Mouse (Mus musculus) stomach, postnatal 0 days (tissue): ENCODE results near the gene Bicd1. TPM values are rescaled to one million over a fixed set of nuclear protein-coding genes. Genes with fewer than 3 reads are reported as not detected.

ENCODE experiments used
- ATAC-seq: fragments of 200-750 bp; cut with Nextera tagmentation; 2 replicates; pipeline ENCODE4 v1.8.0; 2017; ENCODE audit not compliant: low FRiP score, low TSS enrichment
- DNase-seq: peaks from one replicate; pipeline ENCODE4 v3.0.0-alpha.2; 2016; ENCODE audit warnings: low spot score
- H3K27ac ChIP-seq: fragments of 300-500 bp; sonication (generic); replicated peaks from 2 replicates; pipeline ENCODE4 v1.5.1; 2014; ENCODE audit warnings: mild to moderate bottlenecking, control low read depth
- H3K27me3 ChIP-seq: fragments of 300-500 bp; sonication (generic); 2 replicates; pipeline ENCODE4 v1.6.1; 2014; ENCODE audit warnings: low read length; ENCODE audit not compliant: control insufficient read depth, insufficient read depth
- H3K36me3 ChIP-seq: fragments of 300-500 bp; sonication (generic); 2 replicates; pipeline ENCODE4 v1.6.1; 2014; ENCODE audit warnings: low read length, mixed read lengths; ENCODE audit not compliant: control insufficient read depth, insufficient read depth
- H3K4me1 ChIP-seq: fragments of 300-500 bp; sonication (generic); replicated peaks from 2 replicates; pipeline ENCODE4 v1.6.1; 2014; ENCODE audit warnings: antibody characterized with exemption; ENCODE audit not compliant: control insufficient read depth, insufficient read depth
- H3K4me2 ChIP-seq: fragments of 300-500 bp; sonication (generic); replicated peaks from 2 replicates; pipeline ENCODE4 v1.6.1; 2014; ENCODE audit warnings: low read depth, mild to moderate bottlenecking, control low read depth, moderate library complexity
- H3K4me3 ChIP-seq: fragments of 300-500 bp; sonication (generic); 2 replicates; pipeline ENCODE4 v1.5.1; 2014; ENCODE audit warnings: low read depth, low read length, control low read depth
- H3K9ac ChIP-seq: fragments of 300-500 bp; sonication (generic); 2 replicates; pipeline ENCODE4 v1.6.1; 2014; ENCODE audit warnings: mild to moderate bottlenecking, low read length, control low read depth, mixed read lengths
- H3K9me3 ChIP-seq: fragments of 300-500 bp; sonication (generic); 2 replicates; pipeline ENCODE4 v1.6.1; 2016; ENCODE audit warnings: low read length; ENCODE audit not compliant: control insufficient read depth
- CTCF ChIP-seq: IDR thresholded peaks from 2 replicates; pipeline ENCODE4 v1.5.1; 2016; ENCODE audit warnings: antibody characterized with exemption, low read depth, mild to moderate bottlenecking, moderate library complexity
- EP300 ChIP-seq: optimal IDR thresholded peaks from 2 replicates; pipeline ENCODE3; 2016; ENCODE audit warnings: antibody characterized with exemption
- WGBS: fragments of 180-500 bp; shearing (Covaris S2); extraction: QIAGEN DNeasy Blood & Tissue Kit; methylation state at CpG from one replicate; pipeline ENCODE4 v1.1.7; 2014; 5-methylcytosine and 5-hydroxymethylcytosine counted together
- microRNA-seq: library from miRNA; unstranded; fragments of <30 nt; microRNA quantifications from one replicate; pipeline ENCODE4, GENCODE M21; 2016
- polyA plus RNA-seq: library from polyadenylated mRNA; unstranded; fragments of >200 nt; fragmentation: Nextera tagmentation; extraction: Ambion mirVana; gene quantifications from 2 replicates; pipeline ENCODE4 v1.2.1, GENCODE M21; 2015

Bicd1 gene
- polyA plus RNA-seq, 1 experiment from 2014 or later, result 4.5 TPM

- no peak for DNase-seq
- no peak overlapping the region for H3K27ac ChIP-seq
- H3K4me1 ChIP-seq, result 0 out of 2 replicates have a peak, but pooled peaks cover 2% of the 10 kb centered on the region
- no peaks in the 10 kb centered on the region for H3K36me3 ChIP-seq
- no peaks in the 10 kb centered on the region for H3K9me3 ChIP-seq
- no peak for ATAC-seq
- no peaks in the 10 kb centered on the region for H3K27me3 ChIP-seq
- H3K9ac ChIP-seq, result no peak overlapping the region
- WGBS, result 36% methylated on average over 1 of the region's 1 CpGs
- H3K4me2 ChIP-seq, result no peak overlapping the region
- TF ChIP-seq EP300, result no peak
- no peak for TF ChIP-seq CTCF
- no peak overlapping the region for H3K4me3 ChIP-seq
Observed at GRCm38 (mm10) chr6:149567219-149567618, 158.5 kb downstream of the Bicd1 start.

- no peak for DNase-seq
- 98% methylated on average over 1 of the region's 1 CpGs for WGBS
- no peak for ATAC-seq
- no peaks in the 10 kb centered on the region for H3K36me3 ChIP-seq
- H3K4me1 ChIP-seq, result no peaks in the 10 kb centered on the region
- no peaks in the 10 kb centered on the region for H3K27me3 ChIP-seq
- H3K9me3 ChIP-seq, result no peaks in the 10 kb centered on the region
- H3K9ac ChIP-seq, result no peak overlapping the region
- H3K4me2 ChIP-seq, result no peak overlapping the region
- no peak overlapping the region for H3K4me3 ChIP-seq
- no peak overlapping the region for H3K27ac ChIP-seq
- TF ChIP-seq EP300 (no peak), CTCF (no peak)
Observed at GRCm38 (mm10) chr6:149574288-149574687, 165.6 kb downstream of the Bicd1 start.

- Histone ChIP-seq H3K36me3 (no peaks in the 10 kb centered on the region), H3K4me1 (no peaks in the 10 kb centered on the region), H3K27me3 (no peaks in the 10 kb centered on the region), H3K4me2 (no peak overlapping the region), H3K9ac (no peak overlapping the region), H3K4me3 (no peak overlapping the region), H3K9me3 (no peaks in the 10 kb centered on the region), H3K27ac (no peak overlapping the region)
- DNase-seq, result no peak
- TF ChIP-seq EP300 (no peak), CTCF (no peak)
- no peak for ATAC-seq
Observed at GRCm38 (mm10) chr6:149580053-149580452, 171.4 kb downstream of the Bicd1 start.

DNA sequence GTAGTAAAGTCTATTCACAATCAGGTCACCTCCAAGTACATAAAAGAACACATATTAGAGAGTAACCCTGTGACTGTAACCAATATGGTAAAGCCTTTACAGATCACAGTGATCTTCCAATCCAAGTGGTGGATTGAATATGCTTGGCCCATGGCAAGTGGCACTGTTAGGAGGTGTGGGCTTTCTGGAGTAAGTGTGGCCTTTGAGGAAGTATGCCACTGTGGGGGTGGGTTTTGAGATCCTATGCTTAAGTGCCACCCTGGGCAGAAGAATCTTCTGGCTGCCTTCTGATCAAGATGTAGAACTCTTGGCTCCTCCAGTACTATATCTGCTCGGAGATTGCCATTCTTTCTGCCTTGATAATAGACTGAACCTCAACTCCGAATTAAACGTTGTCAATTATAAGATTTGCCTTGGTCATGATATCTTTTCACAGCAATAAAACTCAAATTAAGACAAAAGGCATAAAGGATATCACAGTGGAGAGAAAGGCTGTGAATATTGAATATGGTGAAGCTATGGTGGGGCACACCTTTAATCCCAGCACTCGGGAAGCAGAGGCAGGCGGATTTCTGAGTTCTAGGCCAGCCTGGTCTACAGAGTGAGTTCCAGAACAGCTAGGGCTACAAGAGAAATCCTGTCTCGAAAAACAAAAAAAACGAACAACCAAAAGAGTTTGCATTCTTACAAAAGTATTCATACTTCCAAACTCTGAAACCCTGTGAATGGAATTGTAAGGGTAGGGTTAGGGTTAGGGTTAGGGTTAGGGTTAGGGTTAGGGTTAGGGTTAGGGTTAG, 177.2 kb downstream of the Bicd1 start:
- Histone ChIP-seq H3K9ac (no peak overlapping the region), H3K4me1 (no peaks in the 10 kb centered on the region), H3K4me3 (no peak overlapping the region), H3K27ac (no peak overlapping the region), H3K27me3 (no peaks in the 10 kb centered on the region), H3K9me3 (0 out of 2 replicates have a peak, but pooled peaks cover 3% of the 10 kb centered on the region), H3K4me2 (no peak overlapping the region), H3K36me3 (no peaks in the 10 kb centered on the region)
- TF ChIP-seq CTCF (no peak), EP300 (no peak)
- no peak for ATAC-seq
- 93% methylated on average over 7 of the region's 7 CpGs for WGBS
- no peak for DNase-seq

Small RNA genes lying within 50 kb of the gene (microRNA-seq; reads per million reads assigned to microRNA genes)
- gene Gm24307, result not detected

Other genes with a start within 250 kb of the Bicd1 start
- 20.1 and 20.2 TPM in 2 replicates for gene Amn1, start 220.2 kb upstream of the Bicd1 start, polyA plus RNA-seq
- gene Resf1, start 99.5 kb upstream of the Bicd1 start, polyA plus RNA-seq, result 18.1 and 20.8 TPM in 2 replicates